Mouse (Mus musculus) forebrain, embryonic 10.5 days (tissue): ENCODE results near the gene Pik3ip1. TPM values are rescaled to one million over a fixed set of nuclear protein-coding genes. Genes with fewer than 3 reads are reported as not detected.

ENCODE experiments used
- polyA plus RNA-seq: library from polyadenylated mRNA; unstranded; fragments of >200 nt; fragmentation: Nextera tagmentation; extraction: Ambion mirVana; gene quantifications from 2 replicates; pipeline ENCODE4 v1.2.1, GENCODE M21; 2016

Pik3ip1 gene
- polyA plus RNA-seq, 1 experiment from 2014 or later = 5.6 TPM

Other genes with a start within 250 kb of the Pik3ip1 start
- 13.4 and 13.7 TPM in 2 replicates for gene Sfi1, start 136.9 kb upstream of the Pik3ip1 start, polyA plus RNA-seq
- 59.0 and 60.4 TPM in 2 replicates for gene Eif4enif1, start 128.0 kb upstream of the Pik3ip1 start, polyA plus RNA-seq
- gene Drg1, start 64.0 kb upstream of the Pik3ip1 start, polyA plus RNA-seq = 335 and 338 TPM in 2 replicates
- gene Patz1, start 41.5 kb upstream of the Pik3ip1 start, polyA plus RNA-seq = 96.7 and 111 TPM in 2 replicates
- gene Limk2, start 78.8 kb downstream of the Pik3ip1 start, polyA plus RNA-seq = 42.8 and 43.1 TPM in 2 replicates
- 39.6 and 42.4 TPM in 2 replicates for gene Rnf185, start 122.0 kb downstream of the Pik3ip1 start, polyA plus RNA-seq
- 1.4 TPM in 2 replicates for gene Pla2g3, start 157.9 kb downstream of the Pik3ip1 start, polyA plus RNA-seq
- 0.20 and 0.21 TPM in 2 replicates for gene Inpp5j, start 174.4 kb downstream of the Pik3ip1 start, polyA plus RNA-seq
- 36.1 and 37.9 TPM in 2 replicates for gene Selenom, start 184.3 kb downstream of the Pik3ip1 start, polyA plus RNA-seq
- 35.1 and 40.2 TPM in 2 replicates for gene Smtn, start 210.2 kb downstream of the Pik3ip1 start, polyA plus RNA-seq